Mouse (Mus musculus) gonadal fat pad, adult 2 months (tissue): Measurements from ENCODE around the gene Zmiz1. TPM values are rescaled to one million over a fixed set of nuclear protein-coding genes. Genes with fewer than 3 reads are reported as not detected.

Source experiments
- DNase-seq: peaks from one replicate; pipeline ENCODE4 v3.0.0-alpha.2; 2012; ENCODE audit warnings: low read depth
- polyA plus RNA-seq: library from polyadenylated mRNA; depleted of rRNA; stranded (reverse); fragments of >200 nt; gene quantifications from 2 replicates; pipeline ENCODE4 v1.2.3, GENCODE M21; 2012

The Zmiz1 gene
- polyA plus RNA-seq, 1 experiment: 16.3 TPM

DNA sequence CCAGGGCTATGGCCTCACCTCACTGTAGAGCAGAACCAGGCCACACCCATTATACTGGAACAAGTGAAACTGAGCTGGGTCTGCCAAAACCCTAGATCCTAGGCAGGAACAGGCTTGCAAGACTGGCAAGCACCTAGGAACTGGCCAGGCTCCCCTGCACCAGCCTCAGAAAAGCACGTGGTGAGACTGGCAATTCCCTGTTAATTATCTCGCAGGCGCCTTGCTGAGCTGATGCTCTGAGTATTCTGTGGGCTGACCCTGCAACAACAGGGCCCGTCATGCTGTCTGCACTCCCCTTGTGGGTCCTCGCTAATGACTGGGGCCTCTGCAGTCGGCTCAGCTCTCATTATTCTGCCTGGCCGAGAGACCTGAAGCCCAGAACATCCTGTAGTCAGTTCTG, 177.3 kb downstream of the Zmiz1 start:
- peak; percentile 90 for DNase-seq

DNA sequence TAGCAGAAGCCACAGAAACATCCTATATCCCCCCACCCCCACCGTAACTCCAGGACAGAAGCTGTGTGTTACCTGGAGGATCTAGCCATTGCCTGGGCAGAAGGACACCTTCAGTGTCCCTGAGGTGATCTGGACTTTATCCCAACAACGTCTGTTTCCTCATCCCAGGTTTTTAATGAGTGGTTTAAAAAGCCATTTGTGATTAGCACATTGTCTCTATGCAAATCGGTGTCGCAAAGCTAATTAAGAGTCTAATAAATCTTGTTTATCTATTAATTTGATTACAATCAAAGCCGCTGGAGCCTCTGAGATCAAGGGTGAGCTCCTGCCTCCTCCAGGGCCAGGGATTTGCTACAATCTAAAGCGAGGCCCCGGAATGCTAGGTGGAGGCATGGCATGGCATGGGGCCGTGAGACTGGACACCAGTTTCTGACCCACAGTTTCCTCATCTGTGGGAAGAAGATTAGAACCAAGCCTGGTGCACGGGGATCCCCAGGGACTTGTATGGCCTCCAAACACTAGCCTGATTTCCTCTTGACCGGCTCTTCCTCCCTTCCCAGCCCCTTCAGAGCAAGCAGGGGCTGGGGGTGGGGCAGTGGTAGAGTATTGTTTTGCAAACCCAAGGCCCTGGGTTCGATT, 180.3 kb downstream of the Zmiz1 start:
- DNase-seq: peak; percentile 92

DNA sequence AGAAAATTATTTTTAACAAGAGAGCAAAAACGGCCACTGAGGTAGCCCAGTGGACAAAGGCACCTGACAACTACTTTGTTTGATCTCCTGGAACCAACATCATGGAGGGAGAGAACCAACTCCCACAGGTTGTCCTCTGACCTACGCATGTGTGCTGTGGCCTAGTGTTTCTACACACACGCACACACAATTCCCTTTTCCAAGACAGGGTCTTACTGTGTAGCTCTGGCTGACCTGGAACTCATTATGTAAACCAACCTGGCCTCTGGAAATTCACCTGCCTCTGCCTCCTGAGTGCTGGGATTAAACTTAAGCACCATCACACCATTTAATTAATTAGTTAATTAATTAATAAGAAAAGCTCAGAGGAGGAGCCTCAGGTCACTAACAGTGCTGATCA, 181.0 kb downstream of the Zmiz1 start:
- no peak for DNase-seq

DNA sequence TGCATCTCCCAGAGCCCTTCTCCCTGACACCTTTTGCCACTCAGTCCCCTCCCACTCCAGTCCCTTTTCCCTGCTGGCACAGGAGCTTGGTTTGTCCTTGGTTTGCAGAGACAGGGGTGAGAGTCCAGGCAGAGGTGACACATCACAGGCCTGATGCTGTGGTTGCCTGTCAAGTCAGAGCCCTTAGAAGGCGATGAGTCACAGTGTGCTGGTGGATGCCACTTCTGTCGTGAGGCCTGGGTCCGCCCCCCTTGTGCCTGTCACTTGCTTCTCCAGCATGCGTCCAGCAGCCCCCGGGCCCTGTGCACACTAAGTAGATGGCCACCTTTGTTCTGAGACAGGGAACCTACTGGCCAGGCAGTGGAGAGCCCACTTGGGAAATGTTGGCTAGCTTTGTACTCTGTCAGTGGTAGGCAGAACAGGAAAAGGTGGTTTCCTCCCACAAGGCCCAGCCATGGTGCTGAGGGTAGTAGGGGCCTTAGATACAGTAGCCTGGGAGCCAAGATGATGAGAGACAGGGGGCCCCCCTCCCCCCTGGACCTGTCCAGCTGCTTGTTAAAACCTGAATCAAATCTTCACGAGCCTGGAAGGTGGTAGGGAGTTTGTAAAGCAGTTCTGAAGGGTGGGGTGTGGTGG, 181.6 kb downstream of the Zmiz1 start:
- DNase-seq: no peak

DNA sequence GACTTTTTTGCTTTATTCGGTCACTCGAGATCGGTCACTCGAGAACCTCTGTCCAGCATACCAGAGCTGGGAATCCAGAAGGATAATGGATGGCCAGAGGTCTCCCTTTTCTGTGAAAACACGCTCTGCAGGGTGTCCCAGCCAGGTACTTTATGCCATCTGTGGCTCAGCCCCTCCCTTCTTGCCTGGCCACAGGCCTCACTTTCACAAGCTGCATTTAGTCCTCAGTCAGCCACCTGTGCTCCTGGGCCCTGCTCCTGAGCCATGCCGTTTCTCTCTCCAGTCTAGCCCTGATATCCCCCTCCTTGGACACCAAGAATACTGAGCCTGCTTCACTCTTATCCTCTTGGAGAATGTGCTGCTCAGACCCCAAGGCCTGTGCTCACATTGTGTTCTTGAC, 182.1 kb downstream of the Zmiz1 start:
- DNase-seq: no peak

DNA sequence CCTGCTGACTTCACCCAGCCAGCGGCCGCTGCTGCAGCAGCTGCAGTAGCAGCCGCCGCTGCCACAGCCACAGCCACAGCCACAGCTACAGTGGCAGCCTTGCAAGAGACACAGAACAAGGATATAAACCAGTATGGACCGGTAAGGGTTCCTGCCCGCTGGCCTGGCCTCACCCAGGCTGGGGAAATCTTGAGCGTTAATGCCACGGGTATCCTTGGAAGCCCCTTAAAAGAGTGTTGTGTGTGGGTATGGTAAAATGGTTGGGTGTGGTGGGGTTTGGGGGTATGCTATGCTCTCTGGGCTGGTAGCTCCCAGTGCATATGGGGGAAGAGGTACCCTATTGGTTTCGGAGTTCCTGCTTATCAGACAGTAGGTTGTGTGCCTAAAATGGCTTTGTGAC, 186.7 kb downstream of the Zmiz1 start:
- no peak for DNase-seq

DNA sequence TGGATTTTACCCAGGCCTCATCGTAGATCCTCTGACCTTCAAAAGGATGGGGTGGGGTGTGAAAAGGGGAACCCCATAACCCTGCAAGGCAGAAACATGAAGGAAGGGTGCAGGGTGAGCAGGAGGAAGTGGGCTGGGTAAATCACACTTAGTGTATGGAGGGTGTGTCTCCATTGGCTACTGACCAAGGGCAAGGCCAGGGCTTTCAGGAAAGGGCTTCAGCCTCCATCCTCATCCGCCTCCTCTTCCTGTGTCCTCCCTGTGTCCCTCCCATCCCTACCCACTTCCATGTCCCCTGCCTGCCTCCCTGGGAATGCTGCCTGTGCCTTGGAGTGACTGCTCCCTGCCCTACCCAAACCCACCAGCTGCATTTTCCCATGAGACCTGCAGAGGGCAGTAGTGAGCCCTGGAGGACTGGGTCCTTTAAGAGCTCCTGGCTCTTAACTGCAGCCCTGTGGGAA, 187.2 kb downstream of the Zmiz1 start:
- no peak for DNase-seq

DNA sequence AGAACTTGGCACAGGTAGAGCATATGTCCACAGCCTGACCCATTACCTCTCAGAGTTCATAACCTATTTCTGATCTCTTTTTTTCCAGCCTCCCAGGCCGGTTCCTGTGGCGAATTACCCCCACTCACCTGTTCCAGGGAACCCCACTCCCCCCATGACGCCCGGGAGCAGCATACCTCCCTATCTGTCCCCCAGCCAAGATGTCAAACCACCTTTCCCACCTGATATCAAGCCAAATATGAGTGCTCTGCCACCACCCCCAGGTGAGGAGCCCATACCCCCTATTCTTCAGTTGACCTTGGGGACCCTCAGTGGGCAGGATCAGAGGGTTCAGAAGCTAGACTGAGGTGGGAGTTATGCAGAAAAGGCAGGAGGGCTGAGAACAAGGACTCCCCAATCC, 192.1 kb downstream of the Zmiz1 start:
- no peak for DNase-seq

DNA sequence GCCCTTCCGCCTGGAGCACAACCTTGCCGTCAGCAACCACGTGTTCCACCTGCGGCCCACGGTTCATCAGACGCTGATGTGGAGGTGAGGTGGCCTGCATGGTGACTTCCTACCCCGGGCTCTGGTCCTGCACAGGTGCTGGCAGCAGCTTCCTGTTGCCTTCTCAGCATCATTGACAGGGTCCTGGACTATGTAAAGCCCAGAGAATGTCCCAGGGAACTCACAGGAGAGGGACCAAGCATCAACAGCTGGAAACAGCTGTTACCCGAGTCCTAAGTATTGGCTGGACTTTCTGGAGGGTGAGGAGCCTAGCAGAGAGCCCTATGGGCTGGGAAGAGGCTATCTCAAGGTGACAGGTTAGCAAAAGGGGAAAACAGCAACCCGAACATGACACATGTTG, 192.9 kb downstream of the Zmiz1 start:
- DNase-seq: no peak

DNA sequence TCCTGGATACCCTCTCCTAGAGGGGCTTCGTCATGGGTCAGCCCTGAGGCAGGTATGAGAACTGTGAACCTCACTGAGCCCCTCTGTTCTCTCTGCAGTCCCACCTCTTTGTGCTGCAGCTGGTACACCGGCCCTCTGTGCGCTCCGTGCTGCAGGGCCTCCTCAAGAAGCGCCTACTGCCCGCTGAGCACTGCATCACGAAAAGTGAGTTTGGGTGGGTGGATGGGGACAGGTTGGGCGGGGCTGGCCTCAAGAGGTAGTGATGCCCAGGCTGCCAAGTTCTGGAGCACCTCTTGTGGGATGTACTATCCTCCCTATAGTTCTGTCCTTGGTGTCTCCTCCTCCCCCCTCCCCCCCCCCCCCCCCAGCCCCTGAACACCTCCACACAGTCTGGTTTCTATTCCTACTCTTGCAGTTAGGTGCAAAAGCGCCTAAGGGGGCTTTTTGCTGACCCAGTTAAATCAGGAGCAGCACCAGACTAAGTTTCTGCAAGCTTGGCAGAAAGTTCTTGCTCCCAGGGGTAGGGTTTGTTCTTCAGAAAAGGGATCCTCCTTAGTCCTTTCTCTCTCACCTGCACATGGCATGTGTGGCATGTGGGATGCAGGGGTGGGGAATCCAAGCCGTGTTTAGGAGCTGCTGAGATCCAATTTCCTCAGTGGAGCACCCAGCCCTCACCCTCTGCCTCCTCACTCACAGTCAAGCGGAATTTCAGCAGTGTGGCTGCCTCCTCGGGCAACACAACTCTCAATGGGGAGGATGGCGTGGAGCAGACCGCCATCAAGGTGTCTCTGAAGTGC, 195.6 kb downstream of the Zmiz1 start:
- no peak for DNase-seq

DNA sequence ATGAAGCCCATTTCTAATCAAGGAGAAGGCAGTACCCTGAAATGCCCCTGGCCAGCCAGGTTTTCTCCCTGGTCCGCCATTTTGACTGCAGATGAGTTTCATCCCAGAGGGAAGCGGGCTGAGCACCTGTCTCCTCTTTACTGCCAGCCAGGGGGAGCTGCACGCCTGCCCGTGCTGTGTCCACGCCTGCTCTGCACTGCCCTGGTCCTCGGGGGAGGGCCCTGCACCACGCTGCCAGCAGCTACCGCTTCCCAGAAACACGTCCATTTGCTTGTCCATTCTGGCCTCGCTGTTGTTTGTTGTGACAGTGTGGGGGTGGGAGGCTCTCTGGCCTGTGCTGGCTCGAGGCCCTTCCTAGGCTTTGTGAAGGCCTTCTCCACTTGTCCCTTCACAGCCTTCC, 201.7 kb downstream of the Zmiz1 start:
- no peak for DNase-seq

DNA sequence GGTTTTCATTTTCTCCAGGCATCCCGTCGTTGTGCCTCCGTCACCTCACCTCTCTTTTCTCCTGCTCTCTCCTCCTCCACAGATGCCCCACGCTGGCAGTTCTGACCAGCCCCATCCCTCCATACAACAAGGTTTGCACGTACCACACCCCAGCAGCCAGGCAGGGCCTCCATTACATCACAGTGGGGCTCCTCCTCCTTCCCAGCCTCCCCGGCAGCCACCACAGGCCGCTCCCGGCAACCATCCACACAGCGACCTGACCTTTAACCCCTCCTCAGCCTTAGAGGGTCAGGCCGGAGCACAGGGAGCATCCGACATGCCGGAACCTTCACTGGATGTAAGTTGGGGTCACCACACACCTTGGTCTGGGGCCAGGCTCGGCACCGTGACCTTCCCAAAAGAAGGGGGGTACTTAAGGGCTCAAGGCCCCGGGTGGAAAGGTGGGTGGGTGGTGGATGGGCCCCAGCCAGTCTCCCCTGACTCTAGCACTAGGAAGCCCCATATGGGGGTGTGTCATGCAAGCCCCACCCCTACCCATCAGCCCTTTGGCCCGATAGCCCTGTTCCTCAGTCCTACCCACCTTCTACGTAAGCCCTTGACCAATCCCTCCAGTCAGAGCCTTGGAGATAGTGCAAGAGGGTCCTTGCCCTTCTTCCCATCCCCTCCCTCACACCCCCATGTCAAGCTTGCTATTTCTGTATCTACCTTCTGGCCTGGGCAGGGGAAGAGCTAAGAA, 202.4 kb downstream of the Zmiz1 start:
- no peak for DNase-seq

DNA sequence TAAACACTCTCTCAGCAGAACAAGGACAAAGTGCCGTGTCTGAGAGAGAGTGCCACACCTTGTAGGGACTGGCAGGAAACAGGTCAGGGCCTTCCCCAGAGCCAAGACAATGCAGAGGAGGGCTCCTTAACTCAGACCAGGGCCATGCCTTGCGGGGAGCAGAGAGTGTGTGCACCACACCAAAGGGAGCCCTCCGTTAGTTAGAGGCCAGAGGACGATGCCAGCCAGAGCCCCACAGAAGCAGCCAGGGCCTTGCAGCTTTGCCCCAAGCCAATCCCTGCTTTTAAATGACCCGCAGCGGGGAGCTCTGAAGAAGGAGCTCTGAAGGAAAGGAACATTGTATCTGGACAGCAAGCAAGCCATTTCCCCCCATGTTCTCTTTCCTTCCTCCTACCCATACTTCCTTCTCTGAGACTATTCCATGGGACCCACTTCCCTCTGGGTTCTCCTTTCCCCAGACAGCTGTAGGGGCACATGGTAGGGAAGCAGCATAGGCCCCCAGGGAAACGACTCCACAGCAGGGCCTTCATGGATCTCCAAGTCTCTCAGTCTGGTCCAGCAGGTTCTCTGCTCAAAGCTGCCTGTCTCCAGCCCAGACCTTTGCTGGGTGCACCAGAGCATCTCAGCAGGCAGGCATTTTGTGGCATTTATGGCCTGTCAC, 204.8 kb downstream of the Zmiz1 start:
- no peak for DNase-seq

DNA sequence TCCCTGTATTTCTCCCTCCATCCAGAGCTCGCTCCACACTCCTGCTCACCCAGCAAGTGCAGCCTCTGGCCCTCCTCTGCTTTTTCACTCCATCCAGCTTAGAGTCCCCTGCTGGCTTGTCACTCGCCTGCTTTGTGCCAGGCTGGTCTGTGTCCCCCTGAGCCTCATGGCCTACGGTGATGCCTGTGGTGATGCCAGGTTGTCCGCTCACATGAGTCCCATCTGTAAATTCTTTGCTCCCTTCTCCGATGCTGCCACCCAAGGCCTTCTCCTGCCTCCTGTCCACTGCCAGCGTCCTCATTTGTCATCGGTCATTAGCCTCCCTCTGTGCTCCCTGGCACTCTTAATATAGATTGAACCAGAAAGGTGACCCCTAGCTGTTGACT, 205.3 kb downstream of the Zmiz1 start:
- no peak for DNase-seq

DNA sequence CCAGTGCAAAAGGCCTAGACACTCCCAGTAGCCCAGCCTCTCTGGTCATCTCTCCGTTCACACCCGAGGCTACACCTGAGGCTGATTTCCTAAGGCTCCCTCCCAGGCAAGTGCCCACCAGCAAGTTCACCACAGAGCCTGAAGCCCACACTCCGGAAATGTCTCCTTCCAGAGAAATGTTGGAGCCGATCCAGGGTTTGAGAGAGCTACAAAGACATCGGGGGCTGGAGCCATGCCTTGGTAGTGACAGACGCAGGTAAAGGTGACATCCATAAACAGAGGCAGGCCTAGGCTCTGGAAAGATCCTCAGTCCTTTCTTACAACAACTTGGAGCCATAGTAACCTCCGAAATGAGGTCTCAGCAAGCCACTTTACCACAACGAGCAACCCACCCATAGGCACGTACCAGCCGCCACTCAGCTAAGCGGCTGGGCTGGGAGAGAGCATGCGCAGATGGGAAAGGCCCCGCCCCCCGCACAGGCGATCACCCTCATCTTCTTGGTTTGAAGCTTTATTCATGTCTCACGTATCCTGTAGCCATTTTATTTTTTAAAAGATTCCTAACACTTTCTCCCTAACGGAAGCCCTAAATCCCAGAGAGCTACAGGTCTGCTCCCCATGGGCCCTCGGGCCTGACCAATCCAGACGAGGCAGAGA, 206.5 kb downstream of the Zmiz1 start:
- DNase-seq: no peak

DNA sequence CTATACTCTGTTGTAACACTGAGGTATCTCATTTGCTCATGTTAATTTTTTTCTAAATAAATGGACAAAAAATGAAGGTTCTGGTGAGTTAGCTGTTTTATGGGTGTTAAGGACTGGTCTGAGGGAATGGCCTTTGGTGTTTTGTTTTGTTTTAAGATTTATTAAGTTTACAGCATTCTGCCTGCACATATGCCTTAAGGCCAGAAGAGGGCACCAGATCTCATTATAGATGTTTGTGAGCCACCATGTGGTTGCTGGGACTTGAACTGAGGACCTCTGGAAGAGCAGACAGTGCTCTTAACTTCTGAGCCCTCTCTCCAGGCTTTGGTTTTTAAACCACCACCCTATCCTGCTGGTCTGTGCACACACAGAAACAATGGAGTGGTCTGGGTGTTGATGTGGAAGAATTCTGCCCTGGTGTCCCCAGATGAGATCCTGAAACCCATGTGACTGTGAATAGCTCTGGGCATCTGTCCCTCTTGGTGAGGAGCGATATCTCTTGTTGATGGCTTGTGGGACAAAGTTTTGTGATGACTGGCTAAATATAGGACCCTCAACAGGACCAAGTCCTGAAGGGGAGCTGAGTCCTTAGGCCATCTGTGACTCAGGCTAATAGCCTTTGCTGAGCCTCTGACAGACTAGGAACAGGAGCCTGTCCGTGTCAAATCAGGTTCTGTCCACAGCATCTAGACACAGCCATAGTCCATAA, 207.8 kb downstream of the Zmiz1 start:
- no peak for DNase-seq

DNA sequence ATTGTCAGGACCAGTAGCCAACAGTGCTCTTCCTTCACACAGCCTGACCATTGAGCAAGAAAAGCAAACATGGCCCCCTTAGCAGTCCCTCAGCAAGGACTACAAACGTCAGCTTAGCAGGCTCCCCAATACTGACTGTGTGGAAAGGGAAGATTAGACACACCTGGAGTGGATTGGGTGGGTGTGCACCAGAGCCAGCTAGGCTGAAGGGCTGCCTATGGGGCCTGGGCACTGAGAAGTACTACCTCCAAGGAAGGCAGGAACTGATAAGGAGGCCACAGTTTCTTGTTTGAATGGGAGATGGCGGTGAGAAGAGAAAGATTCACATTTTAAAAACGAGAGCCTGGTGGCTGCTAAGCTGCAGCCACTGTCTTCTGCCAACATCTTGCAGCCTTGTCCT, 208.6 kb downstream of the Zmiz1 start:
- no peak for DNase-seq

DNA sequence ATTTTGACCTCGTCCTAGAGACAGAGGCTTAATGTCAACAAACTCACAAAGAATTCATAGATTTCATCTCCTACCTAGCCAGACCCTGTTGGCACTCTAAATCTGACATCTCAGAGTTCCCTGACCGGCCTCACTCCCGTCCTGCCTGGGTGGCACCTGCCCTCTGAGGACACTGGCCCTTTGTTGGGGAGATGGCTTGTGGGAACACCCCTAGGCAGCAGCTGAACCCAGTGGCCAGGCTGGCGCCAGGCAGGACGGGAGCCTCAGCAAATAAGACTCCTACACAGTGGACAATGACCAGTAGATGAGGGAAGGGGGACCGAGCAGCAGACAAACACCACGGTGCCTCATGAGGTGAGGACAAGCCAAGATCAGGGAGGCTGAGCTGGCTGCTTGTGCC, 220.6 kb downstream of the Zmiz1 start:
- DNase-seq: no peak

DNA sequence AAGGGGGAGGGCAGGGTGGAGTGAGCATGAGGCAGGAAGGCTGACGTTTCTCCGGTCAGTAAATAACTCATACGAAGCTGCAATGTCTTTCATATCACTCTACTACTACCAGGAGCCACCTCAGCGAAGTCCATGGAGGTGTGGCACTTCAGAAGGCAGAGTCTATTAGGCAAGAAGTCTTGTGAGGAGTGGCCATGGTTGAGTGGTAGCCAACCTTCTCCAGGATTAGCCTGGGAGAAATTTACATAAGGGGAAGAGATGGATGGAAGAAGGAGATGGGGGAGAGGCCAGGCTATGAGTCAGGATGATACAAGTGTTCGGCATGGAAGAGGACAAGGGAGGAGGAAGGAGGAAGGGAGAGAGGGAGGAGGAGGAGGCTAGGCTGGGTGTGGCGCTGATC, 223.0 kb downstream of the Zmiz1 start:
- no peak for DNase-seq

DNA sequence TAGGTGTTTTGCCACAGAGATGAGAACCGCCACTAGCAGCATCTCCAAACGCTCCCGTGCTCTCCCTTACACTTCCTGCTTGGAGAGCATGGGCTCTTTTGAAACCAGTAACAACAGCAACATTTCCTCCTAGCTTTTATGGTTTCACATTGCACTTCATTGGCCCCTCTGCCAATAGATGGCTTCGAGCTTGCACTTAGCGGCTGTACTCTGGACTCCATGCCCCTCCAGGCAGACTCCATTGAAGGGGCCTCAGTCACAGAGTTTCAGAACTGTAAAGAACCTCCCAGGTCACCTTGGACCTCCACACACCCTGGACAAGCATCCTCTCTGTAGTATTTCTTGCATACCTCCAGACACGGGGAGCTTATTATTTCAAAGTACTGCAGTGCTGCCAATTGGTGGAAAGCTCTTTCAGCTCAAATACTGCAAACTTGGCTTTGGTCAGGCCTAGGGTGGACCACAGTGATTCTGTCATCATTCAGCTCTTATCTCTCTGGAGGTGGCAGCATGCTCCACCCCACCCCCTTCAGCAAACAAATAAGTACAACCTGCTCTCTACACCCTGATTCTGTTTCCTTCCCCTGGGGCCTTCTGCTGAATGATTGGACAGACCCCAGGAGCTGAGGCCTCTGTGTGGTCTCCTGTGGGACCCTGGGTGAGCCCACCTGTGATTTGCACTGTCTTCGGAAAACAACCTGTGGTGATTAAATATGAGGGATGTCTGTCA, 227.4 kb downstream of the Zmiz1 start:
- no peak for DNase-seq
